ENCODE assay signal across 26 mouse cellular contexts in the genomic region with DNA sequence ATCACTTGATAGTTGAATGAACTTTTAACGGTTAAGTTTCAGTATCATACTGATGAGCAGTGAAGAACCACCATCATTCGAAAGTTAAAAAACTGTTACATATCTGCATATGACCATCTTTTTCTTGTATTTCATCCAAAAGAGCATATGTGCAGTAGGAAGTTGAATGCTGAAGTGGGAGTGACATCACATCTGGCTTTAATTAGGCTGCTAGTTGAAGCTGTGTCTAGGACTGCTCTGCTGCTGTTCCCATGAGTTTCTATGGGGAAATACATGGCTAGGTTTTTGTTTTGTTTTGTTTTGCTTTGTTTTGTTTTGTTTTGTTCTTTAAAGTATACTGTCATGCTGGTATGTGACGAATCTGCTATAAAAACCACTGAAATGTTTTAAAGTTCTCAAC. TPM values are rescaled to one million over a fixed set of nuclear protein-coding genes. Genes with fewer than 3 reads are reported as not detected.
A peak's percentile ranks its signal among the peaks of the same experiment; 100 is the strongest.
DNase-seq lines count a peak whose midpoint lies in the region; ATAC-seq and TF ChIP-seq lines count a peak whose summit lies in the region.
"Had no signal": no experiment of that assay in that cellular context is flagged by ENCODE, and none has a peak within 500 bp of the region (broad histone marks: within the 10 kb centered on the region; RNA-seq: fewer than 3 reads in every experiment).

No protein-coding gene starts in this region.

- no peak overlapping the region for H3K27ac ChIP-seq in kidney, postnatal 0 days
- H3K27ac ChIP-seq in embryonic facial prominence, embryonic 15.5 days (replicated peaks): no peak overlapping the region
- no peak overlapping the region for H3K27ac ChIP-seq in limb, embryonic 14.5 days (replicated peaks; ENCODE audit: low read depth, low read length)
- H3K27ac ChIP-seq in heart, embryonic 10.5 days: no peak overlapping the region
- H3K27ac ChIP-seq: forebrain, embryonic 15.5 days; gastrocnemius, adult 2 months; heart, embryonic 13.5 days; hindbrain, embryonic 15.5 days; kidney, embryonic 15.5 days; liver, embryonic 12.5 days; lung, embryonic 15.5 days; midbrain, embryonic 12.5 days had no signal

- peak; percentile 12 for DNase-seq in kidney, postnatal 0 days (ENCODE audit: low spot score)
- no peak for DNase-seq in kidney, postnatal 4 days
- DNase-seq in embryo, embryonic 10 days (ENCODE audit: low spot score): peak; percentile 65
- DNase-seq in limb, embryonic 14.5 days (ENCODE audit: low spot score): peak; percentile 80
- DNase-seq in MN1 (ENCODE audit: low spot score): no peak
- no peak for DNase-seq in heart, embryonic 10.5 days (ENCODE audit: low spot score)
- no peak for DNase-seq in thymus, postnatal 0 days (ENCODE audit: low spot score)
- DNase-seq: cerebellum, adult 2 months; gastrocnemius, adult 2 months; layer of hippocampus, postnatal 36 days; lung, postnatal 4 days; thymus, postnatal 25 days had no signal

- H3K9ac ChIP-seq in kidney, postnatal 0 days (ENCODE audit: low read depth, low read length): no peak overlapping the region
- H3K9ac ChIP-seq in embryonic facial prominence, embryonic 15.5 days: no peak overlapping the region
- H3K9ac ChIP-seq in limb, embryonic 14.5 days (ENCODE audit: low read depth, low read length, severe bottlenecking): no peak overlapping the region
- H3K9ac ChIP-seq: forebrain, embryonic 15.5 days; heart, embryonic 13.5 days; hindbrain, embryonic 15.5 days; kidney, embryonic 15.5 days; liver, embryonic 12.5 days; lung, embryonic 15.5 days; midbrain, embryonic 12.5 days had no signal

- TF ChIP-seq POLR2A in limb, embryonic 14.5 days (IDR thresholded peaks at IDR 0.05; ENCODE audit: borderline replicate concordance, extremely low read depth, insufficient read depth, insufficient read length): no peak

- H3K4me2 ChIP-seq in kidney, postnatal 0 days (ENCODE audit: low read length): no peak overlapping the region
- no peak overlapping the region for H3K4me2 ChIP-seq in embryonic facial prominence, embryonic 15.5 days (replicated peaks)
- H3K4me2 ChIP-seq in limb, embryonic 14.5 days (replicated peaks; ENCODE audit: low read depth, low read length, severe bottlenecking): no peak overlapping the region
- H3K4me2 ChIP-seq: forebrain, embryonic 15.5 days; heart, embryonic 13.5 days; hindbrain, embryonic 15.5 days; kidney, embryonic 15.5 days; liver, embryonic 12.5 days; lung, embryonic 15.5 days; midbrain, embryonic 12.5 days had no signal

- ATAC-seq in kidney, postnatal 0 days (replicated peaks; ENCODE audit: low FRiP score, low read depth): no peak
- 0 out of 2 replicates have a peak, but pooled peaks have one; percentile 63 for ATAC-seq in embryonic facial prominence, embryonic 15.5 days (ENCODE audit: insufficient number of reproducible peaks, low FRiP score, low TSS enrichment, low read depth)
- no peak; the same call in 1 of the 2 replicates for ATAC-seq in limb, embryonic 14.5 days (ENCODE audit: low FRiP score, low read depth)
- ATAC-seq: forebrain, embryonic 15.5 days; intestine, embryonic 16.5 days; liver, embryonic 12.5 days; Patski had no signal

- 76% methylated on average over 3 of the region's 3 CpGs for WGBS in kidney, postnatal 0 days
- 45% methylated on average over 3 of the region's 3 CpGs for WGBS in embryonic facial prominence, embryonic 15.5 days
- 58% methylated on average over 3 of the region's 3 CpGs for WGBS in limb, embryonic 14.5 days
- WGBS in heart, embryonic 10.5 days: 79% methylated on average over 3 of the region's 3 CpGs

- no peaks in the 10 kb centered on the region for H3K27me3 ChIP-seq in kidney, postnatal 0 days (ENCODE audit: insufficient read depth, low read length)
- no peaks in the 10 kb centered on the region for H3K27me3 ChIP-seq in embryonic facial prominence, embryonic 15.5 days
- H3K27me3 ChIP-seq in limb, embryonic 14.5 days (ENCODE audit: control insufficient read depth, insufficient read depth, low read length): no peaks in the 10 kb centered on the region
- no peaks in the 10 kb centered on the region for H3K27me3 ChIP-seq in heart, embryonic 10.5 days (ENCODE audit: insufficient read depth, poor library complexity, severe bottlenecking)
- H3K27me3 ChIP-seq: forebrain, embryonic 15.5 days; heart, embryonic 13.5 days; hindbrain, embryonic 15.5 days; kidney, embryonic 15.5 days; liver, embryonic 12.5 days; lung, embryonic 15.5 days; midbrain, embryonic 12.5 days; Patski had no signal

- H3K36me3 ChIP-seq in kidney, postnatal 0 days (ENCODE audit: insufficient read depth, low read length): no peaks in the 10 kb centered on the region
- no peaks in the 10 kb centered on the region for H3K36me3 ChIP-seq in embryonic facial prominence, embryonic 15.5 days
- H3K36me3 ChIP-seq in limb, embryonic 14.5 days (ENCODE audit: control insufficient read depth, insufficient read depth, low read length): no peaks in the 10 kb centered on the region
- H3K36me3 ChIP-seq in heart, embryonic 10.5 days: no peaks in the 10 kb centered on the region
- H3K36me3 ChIP-seq: forebrain, embryonic 15.5 days; heart, embryonic 13.5 days; hindbrain, embryonic 15.5 days; kidney, embryonic 15.5 days; liver, embryonic 12.5 days; lung, embryonic 15.5 days; midbrain, embryonic 12.5 days had no signal

- H3K9me3 ChIP-seq in kidney, postnatal 0 days (replicated peaks; ENCODE audit: low read length): no peaks in the 10 kb centered on the region
- H3K9me3 ChIP-seq in embryonic facial prominence, embryonic 15.5 days (replicated peaks): no peaks in the 10 kb centered on the region
- H3K9me3 ChIP-seq in limb, embryonic 14.5 days (ENCODE audit: control insufficient read depth, low read length): no peaks in the 10 kb centered on the region
- H3K9me3 ChIP-seq in heart, embryonic 10.5 days: no peaks in the 10 kb centered on the region
- H3K9me3 ChIP-seq: forebrain, embryonic 15.5 days; heart, embryonic 13.5 days; hindbrain, embryonic 15.5 days; kidney, embryonic 15.5 days; liver, embryonic 12.5 days; lung, embryonic 15.5 days; midbrain, embryonic 12.5 days had no signal

- H3K4me3 ChIP-seq in kidney, postnatal 0 days (replicated peaks; ENCODE audit: low read depth, low read length): no peak overlapping the region
- no peak overlapping the region for H3K4me3 ChIP-seq in embryonic facial prominence, embryonic 15.5 days (replicated peaks)
- H3K4me3 ChIP-seq in limb, embryonic 14.5 days (replicated peaks; ENCODE audit: low read length): no peak overlapping the region
- H3K4me3 ChIP-seq in heart, embryonic 10.5 days: no peak overlapping the region
- H3K4me3 ChIP-seq: forebrain, embryonic 15.5 days; gastrocnemius, adult 2 months; heart, embryonic 13.5 days; hindbrain, embryonic 15.5 days; kidney, embryonic 15.5 days; liver, embryonic 12.5 days; lung, embryonic 15.5 days; midbrain, embryonic 12.5 days had no signal

- no peaks in the 10 kb centered on the region for H3K4me1 ChIP-seq in kidney, postnatal 0 days (replicated peaks; ENCODE audit: insufficient read depth, low read length)
- H3K4me1 ChIP-seq in embryonic facial prominence, embryonic 15.5 days: no peaks in the 10 kb centered on the region
- peaks cover 2% of the 10 kb centered on the region; the same call in 1 of the 2 replicates for H3K4me1 ChIP-seq in limb, embryonic 14.5 days (ENCODE audit: control insufficient read depth, insufficient read depth, low read length)
- no peaks in the 10 kb centered on the region for H3K4me1 ChIP-seq in heart, embryonic 10.5 days
- H3K4me1 ChIP-seq: forebrain, embryonic 15.5 days; heart, embryonic 13.5 days; hindbrain, embryonic 15.5 days; kidney, embryonic 15.5 days; liver, embryonic 12.5 days; lung, embryonic 15.5 days; midbrain, embryonic 12.5 days had no signal

- no peak for TF ChIP-seq CTCF in kidney, postnatal 0 days (IDR thresholded peaks at IDR 0.05; ENCODE audit: low read depth)

RNA-seq across cellular contexts. Expression of gene Daw1, which starts 9.6 kb away (rescaled TPM):
- polyA plus RNA-seq in kidney, postnatal 0 days (2015; fragmentation: Nextera tagmentation; extraction: Ambion mirVana): 0.38 and 0.55 TPM in 2 replicates
- polyA plus RNA-seq in embryonic facial prominence, embryonic 15.5 days (2015; fragmentation: Nextera tagmentation; extraction: Ambion mirVana): 0.49 and 1.5 TPM in 2 replicates
- 0.36 and 0.45 TPM in 2 replicates for polyA plus RNA-seq in limb, embryonic 14.5 days (2012; rRNA removed)
- polyA plus RNA-seq in limb, embryonic 14.5 days (2014; fragmentation: Nextera tagmentation; extraction: Ambion mirVana): 0.18 and 0.29 TPM in 2 replicates
- polyA plus RNA-seq in heart, embryonic 10.5 days (2016; fragmentation: Nextera tagmentation; extraction: Ambion mirVana): 0.14 TPM in 1 of 2 replicates, not detected in the other
- 0.08 TPM in 1 of 2 replicates, not detected in the other for polyA plus RNA-seq in thymus, postnatal 0 days (2015; fragmentation: Nextera tagmentation; extraction: Ambion mirVana)
- polyA plus RNA-seq: C2C12; heart, embryonic 13.5 days; intestine, embryonic 16.5 days; liver, embryonic 12.5 days; midbrain, embryonic 12.5 days; neural tube, embryonic 11.5 days; small intestine, adult 2 months had no signal

RNA-seq across cellular contexts. Expression of gene Ccl20, which starts 52.6 kb away (rescaled TPM):
- 0.46 and 1.5 TPM in 2 replicates for polyA plus RNA-seq in kidney, postnatal 0 days (2015; fragmentation: Nextera tagmentation; extraction: Ambion mirVana)
- polyA plus RNA-seq in embryonic facial prominence, embryonic 15.5 days (2015; fragmentation: Nextera tagmentation; extraction: Ambion mirVana): 2.4 and 2.6 TPM in 2 replicates
- polyA plus RNA-seq in limb, embryonic 14.5 days (2012; rRNA removed): 0.13 TPM in 1 of 2 replicates, not detected in the other
- not detected in 2 replicates for polyA plus RNA-seq in limb, embryonic 14.5 days (2014; fragmentation: Nextera tagmentation; extraction: Ambion mirVana)
- polyA plus RNA-seq in heart, embryonic 10.5 days (2016; fragmentation: Nextera tagmentation; extraction: Ambion mirVana): 0.21 and 0.34 TPM in 2 replicates
- 5.7 and 7.6 TPM in 2 replicates for polyA plus RNA-seq in thymus, postnatal 0 days (2015; fragmentation: Nextera tagmentation; extraction: Ambion mirVana)
- polyA plus RNA-seq: C2C12; cerebellum, adult 2 months; forebrain, embryonic 15.5 days; gonadal fat pad, adult 2 months; hindbrain, embryonic 15.5 days; lung, embryonic 15.5 days; midbrain, embryonic 12.5 days; neural tube, embryonic 11.5 days had no signal

Comparison
In these comparisons a context has a peak if more than half of its experiments do, and no peak if none do; other contexts are left out.
1. DNase-seq: peak in kidney, postnatal 0 days (single experiment), embryo, embryonic 10 days (single experiment) and limb, embryonic 14.5 days (single experiment); none in kidney, postnatal 4 days (0 of 2), MN1 (single experiment), heart, embryonic 10.5 days (single experiment) and thymus, postnatal 0 days (single experiment).